Mouse (Mus musculus) WW6 (cell line): ENCODE results near the gene Morf4l1.
A peak's percentile ranks its signal among the peaks of the same experiment; 100 is the strongest.
"Not testable (repeated sequence)": the region's sequence is repeated elsewhere in the genome, so short reads cannot be mapped to it uniquely, and the experiment has no call there.

Experiments
- DNase-seq: peaks from one replicate; pipeline ENCODE4 v3.0.0-alpha.2; 2013; ENCODE audit warnings: low read depth, low spot score

The Morf4l1 gene

GRCm38 (mm10) chr9:90060932-90061331 is 53.6 kb downstream of the Morf4l1 start:
- DNase-seq, result not testable (repeated sequence)

- no peak for DNase-seq
These were observed 54.0 kb downstream of the Morf4l1 start for GRCm38 (mm10) chr9:90060574-90060875.

GRCm38 (mm10) chr9:90059828-90060573 is 54.6 kb downstream of the Morf4l1 start:
- no peak for DNase-seq

- no peak for DNase-seq
These were observed 57.9 kb downstream of the Morf4l1 start for GRCm38 (mm10) chr9:90056716-90057115.

GRCm38 (mm10) chr9:90055911-90056310 is 58.7 kb downstream of the Morf4l1 start:
- no peak for DNase-seq

- DNase-seq, result no peak
These were observed 59.2 kb downstream of the Morf4l1 start for GRCm38 (mm10) chr9:90055409-90055808.

GRCm38 (mm10) chr9:90054371-90055145 is 60.0 kb downstream of the Morf4l1 start:
- DNase-seq, result peak; percentile 20

GRCm38 (mm10) chr9:90053852-90054251 is 60.7 kb downstream of the Morf4l1 start, which contains the start of gene Ctsh:
Gene Ctsh (plus strand): TSS chr9:90054152.
- no peak for DNase-seq

GRCm38 (mm10) chr9:90047937-90048627 is 66.5 kb downstream of the Morf4l1 start:
- no peak for DNase-seq

GRCm38 (mm10) chr9:90045191-90045590 is 69.4 kb downstream of the Morf4l1 start:
- no peak for DNase-seq

- not testable (repeated sequence) for DNase-seq
These were observed 71.7 kb downstream of the Morf4l1 start for GRCm38 (mm10) chr9:90042906-90043305.
